Mouse (Mus musculus) heart, embryonic 11.5 days (tissue): ENCODE measurements around the gene Prg3. TPM values are rescaled to one million over a fixed set of nuclear protein-coding genes. Genes with fewer than 3 reads are reported as not detected.

Experiments
- ATAC-seq: fragments of 200-750 bp; cut with Nextera tagmentation; replicated peaks from 2 replicates; pipeline ENCODE4 v1.8.0; 2017; ENCODE audit warnings: moderate library complexity; ENCODE audit not compliant: insufficient number of reproducible peaks, low FRiP score, low TSS enrichment
- H3K27ac ChIP-seq: fragments of 300-500 bp; sonication (generic); 2 replicates; pipeline ENCODE4 v1.5.1; 2014; ENCODE audit warnings: mild to moderate bottlenecking, low read depth, low read length
- H3K27me3 ChIP-seq: fragments of 300-500 bp; sonication (generic); 2 replicates; pipeline ENCODE4 v1.6.1; 2014; ENCODE audit warnings: mild to moderate bottlenecking, low read length, mixed read lengths; ENCODE audit not compliant: control insufficient read depth, insufficient read depth
- H3K36me3 ChIP-seq: fragments of 300-500 bp; sonication (generic); 2 replicates; pipeline ENCODE4 v1.6.1; 2014; ENCODE audit warnings: mild to moderate bottlenecking, low read length, moderate library complexity, mixed read lengths; ENCODE audit not compliant: control insufficient read depth, insufficient read depth
- H3K4me1 ChIP-seq: fragments of 300-500 bp; sonication (generic); 2 replicates; pipeline ENCODE4 v1.6.1; 2014; ENCODE audit warnings: low read length; ENCODE audit not compliant: control insufficient read depth, insufficient read depth
- H3K4me2 ChIP-seq: fragments of 300-500 bp; sonication (generic); 2 replicates; pipeline ENCODE4 v1.6.1; 2014; ENCODE audit warnings: mild to moderate bottlenecking, moderate library complexity
- H3K4me3 ChIP-seq: fragments of 300-500 bp; sonication (generic); 2 replicates; pipeline ENCODE4 v1.5.1; 2014; ENCODE audit warnings: low read depth, low read length
- H3K9ac ChIP-seq: fragments of 300-500 bp; sonication (generic); 2 replicates; pipeline ENCODE4 v1.6.1; 2014; ENCODE audit warnings: mild to moderate bottlenecking, low read depth, low read length, moderate library complexity
- H3K9me3 ChIP-seq: fragments of 300-500 bp; sonication (generic); replicated peaks from 2 replicates; pipeline ENCODE4 v1.6.1; 2016; ENCODE audit warnings: low read length; ENCODE audit not compliant: control insufficient read depth
- WGBS: fragments of 180-500 bp; shearing (Covaris S2); extraction: QIAGEN DNeasy Blood & Tissue Kit; methylation state at CpG from one replicate; pipeline ENCODE4 v1.1.7; 2014; ENCODE audit not compliant: insufficient replicate concordance; 5-methylcytosine and 5-hydroxymethylcytosine counted together
- polyA plus RNA-seq: library from polyadenylated mRNA; unstranded; fragments of >200 nt; fragmentation: Nextera tagmentation; extraction: Ambion mirVana; gene quantifications from 2 replicates; pipeline ENCODE4 v1.2.1, GENCODE M21; 2014

Gene Prg3
- 0.24 and 0.37 TPM in 2 replicates for polyA plus RNA-seq

DNA sequence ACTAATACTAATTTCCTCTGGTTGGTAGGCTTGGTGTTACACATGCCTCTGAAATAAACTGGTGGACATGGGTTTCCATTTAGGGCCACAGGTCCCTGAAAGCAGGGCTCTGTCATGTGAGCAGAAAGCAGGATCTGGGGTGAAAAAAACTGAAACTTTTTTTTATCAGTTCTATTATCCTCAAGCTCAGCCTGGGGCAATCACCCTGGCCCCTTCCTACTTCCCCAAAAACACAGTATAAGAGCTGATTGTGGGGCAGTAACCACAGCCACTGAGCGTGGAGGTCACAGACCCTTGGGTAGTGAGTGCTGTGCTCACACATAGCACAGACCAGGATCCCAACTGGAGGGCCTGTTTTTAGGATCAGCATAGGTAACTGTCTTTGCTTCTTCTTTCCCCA lies at the start of gene Prg3:
Prg3 (plus strand) TSS at position 286 of the 400 bp plus-strand sequence.
- Histone ChIP-seq H3K36me3 (no peaks in the 10 kb centered on the region), H3K4me3 (no peak within 1 kb of the TSS), H3K27ac (no peak within 1 kb of the TSS), H3K9me3 (no peaks in the 10 kb centered on the region), H3K9ac (no peak within 1 kb of the TSS), H3K27me3 (no peaks in the 10 kb centered on the region), H3K4me2 (no peak within 1 kb of the TSS), H3K4me1 (no peaks in the 10 kb centered on the region)
- ATAC-seq = no peak
- whole genome bisulfite sequencing = 63% methylated on average over 1 of the region's 1 CpGs

DNA sequence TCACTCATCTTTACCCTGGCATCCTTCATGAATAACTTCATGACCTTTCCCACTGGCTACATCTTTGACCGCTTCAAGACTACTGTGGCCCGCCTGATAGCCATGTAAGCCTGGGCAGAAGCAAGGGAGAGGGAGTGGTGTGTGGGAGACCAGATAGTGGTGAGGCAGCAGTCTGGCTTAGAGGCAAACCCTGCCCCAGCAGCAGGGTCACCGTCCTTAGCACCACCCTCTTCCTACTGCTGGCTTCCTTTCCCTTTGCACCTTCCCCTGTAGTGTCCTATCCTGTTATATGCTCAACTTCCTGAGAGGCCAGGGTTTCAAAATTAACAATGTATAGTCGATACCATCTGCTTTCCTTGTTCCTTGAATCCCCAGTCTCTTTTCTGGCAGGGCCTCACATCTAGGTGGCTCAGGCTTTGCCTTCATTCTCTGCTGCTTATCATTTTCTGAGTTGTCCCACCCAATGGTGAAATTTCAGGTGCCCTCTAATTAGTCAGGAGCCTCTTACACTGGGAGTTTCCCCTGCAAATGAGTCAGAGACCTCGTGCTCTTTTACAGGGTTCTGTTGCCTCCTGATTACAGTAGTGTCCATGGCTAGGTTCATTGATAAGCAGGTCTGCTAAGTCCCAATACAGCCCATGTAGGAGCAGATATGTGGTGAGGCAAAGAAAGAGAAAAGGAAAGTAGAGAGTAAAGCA lies 49.6 kb upstream of the Prg3 start:
- peak overlapping the region; percentile 78 for H3K9ac ChIP-seq
- ATAC-seq = peak; percentile 85
- H3K4me2 ChIP-seq = peak overlapping the region; percentile 71
- H3K4me1 ChIP-seq = peaks cover 12% of the 10 kb centered on the region
- H3K27ac ChIP-seq = peak overlapping the region; percentile 91
- H3K36me3 ChIP-seq = peaks cover 3% of the 10 kb centered on the region; the same call in 1 of the 2 replicates
- WGBS = 47% methylated on average over 5 of the region's 5 CpGs
- no peaks in the 10 kb centered on the region for H3K9me3 ChIP-seq
- H3K4me3 ChIP-seq = peak overlapping the region; percentile 59
- no peaks in the 10 kb centered on the region for H3K27me3 ChIP-seq

DNA sequence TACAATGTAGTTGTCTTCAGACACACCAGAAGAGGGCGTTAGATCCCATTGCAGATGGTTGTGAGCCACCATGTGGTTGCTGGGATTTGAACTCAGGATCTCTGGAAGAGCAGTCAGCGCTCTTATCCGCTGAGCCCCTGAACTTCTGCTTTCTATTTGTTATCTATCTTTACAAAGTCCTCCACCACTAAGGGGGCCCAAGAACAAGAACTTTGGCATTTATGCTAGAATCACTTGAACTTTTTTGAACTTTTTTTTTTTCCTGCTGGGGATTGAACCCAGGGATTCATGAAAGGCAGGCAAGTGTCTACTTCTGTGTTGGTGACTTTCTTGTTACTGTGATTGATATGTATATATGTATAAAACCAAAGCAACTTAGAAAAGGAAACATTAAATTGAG lies 48.7 kb upstream of the Prg3 start:
- WGBS = 77% methylated on average over 3 of the region's 3 CpGs
- Histone ChIP-seq H3K27ac (peak overlapping the region; percentile 91), H3K27me3 (no peaks in the 10 kb centered on the region)

DNA sequence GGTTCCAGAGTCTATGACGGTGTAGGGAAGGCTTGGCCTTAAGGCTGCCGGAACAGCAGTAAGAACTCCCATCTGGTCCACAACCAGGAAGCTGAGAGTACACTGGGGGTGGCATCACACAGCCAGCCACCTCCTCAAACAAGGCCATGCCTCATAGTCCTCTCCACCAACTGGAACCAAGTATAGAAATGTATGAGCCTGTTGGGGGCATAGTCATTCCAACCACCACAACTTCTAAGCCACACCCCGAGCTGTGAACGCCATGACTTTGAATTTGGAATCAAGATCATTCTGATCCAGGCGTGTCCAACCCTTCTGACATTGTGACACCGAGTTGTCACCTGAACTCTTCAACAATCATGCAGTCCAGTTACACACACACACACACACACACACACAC lies 48.3 kb upstream of the Prg3 start:
- H3K27me3 ChIP-seq = no peaks in the 10 kb centered on the region
- no peak for ATAC-seq
- peak overlapping the region; percentile 25 for H3K4me2 ChIP-seq
- no peak overlapping the region for H3K9ac ChIP-seq
- peaks cover 6% of the 10 kb centered on the region; the same call in 1 of the 2 replicates for H3K36me3 ChIP-seq
- peaks cover 12% of the 10 kb centered on the region for H3K4me1 ChIP-seq
- no peaks in the 10 kb centered on the region for H3K9me3 ChIP-seq
- no peak overlapping the region for H3K4me3 ChIP-seq
- H3K27ac ChIP-seq = no peak overlapping the region; the same call in 1 of the 2 replicates
- WGBS = 87% methylated on average over 6 of the region's 6 CpGs

More for the DNA sequence above, 48.7 kb upstream of the Prg3 start:
- H3K9me3 ChIP-seq = no peaks in the 10 kb centered on the region
- peak overlapping the region; percentile 25 for H3K4me2 ChIP-seq
- peak overlapping the region; percentile 59; the same call in 1 of the 2 replicates for H3K4me3 ChIP-seq
- no peak overlapping the region for H3K9ac ChIP-seq
- H3K4me1 ChIP-seq = peaks cover 12% of the 10 kb centered on the region
- no peak for ATAC-seq
- peaks cover 3% of the 10 kb centered on the region; the same call in 1 of the 2 replicates for H3K36me3 ChIP-seq

DNA sequence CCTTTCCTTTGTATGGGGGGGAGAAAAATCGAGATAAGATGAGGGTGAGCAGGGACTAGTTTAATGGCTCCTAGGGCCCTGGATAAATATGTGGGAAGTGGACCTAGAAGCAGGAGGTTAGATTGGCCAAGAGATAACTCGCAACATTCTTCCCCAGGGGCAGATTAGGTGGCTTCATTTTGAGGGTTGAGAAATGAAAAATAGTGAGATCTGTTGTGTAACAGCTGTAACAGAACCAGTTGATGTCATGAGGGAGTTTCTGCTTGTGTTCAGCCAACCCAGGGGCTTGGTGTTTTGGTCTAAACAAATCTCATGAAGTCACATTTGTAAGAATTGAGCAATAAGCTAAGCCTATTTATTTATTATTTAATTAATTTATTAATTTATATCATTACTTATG lies 46.7 kb upstream of the Prg3 start:
- Histone ChIP-seq H3K27ac (no peak overlapping the region), H3K4me3 (no peak overlapping the region), H3K36me3 (peaks cover 8% of the 10 kb centered on the region; the same call in 1 of the 2 replicates), H3K27me3 (no peaks in the 10 kb centered on the region), H3K9ac (no peak overlapping the region), H3K4me2 (no peak overlapping the region), H3K9me3 (no peaks in the 10 kb centered on the region), H3K4me1 (peaks cover 12% of the 10 kb centered on the region)
- WGBS = 74% methylated on average over 2 of the region's 2 CpGs
- ATAC-seq = no peak

DNA sequence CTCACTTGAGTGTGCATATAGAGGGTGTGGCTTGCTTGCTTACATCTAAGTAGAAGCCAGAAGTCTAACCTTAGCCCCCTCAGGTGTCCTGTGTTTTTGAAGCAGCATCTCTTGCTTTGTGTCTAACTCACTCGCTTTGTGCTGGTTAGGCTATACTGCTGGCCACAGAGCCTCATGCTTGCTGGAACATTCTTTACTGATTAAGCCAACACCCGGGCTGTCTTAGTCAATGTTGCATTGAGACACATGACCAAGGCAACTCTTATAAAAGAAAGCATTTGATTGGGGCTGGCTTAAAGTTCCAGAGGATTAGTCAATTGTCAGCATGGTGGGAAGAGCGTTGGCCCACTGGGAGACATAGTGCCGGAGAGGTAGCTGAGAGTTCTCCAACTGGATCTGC lies 46.2 kb upstream of the Prg3 start:
- Histone ChIP-seq H3K9me3 (no peaks in the 10 kb centered on the region), H3K4me1 (peaks cover 12% of the 10 kb centered on the region), H3K4me3 (no peak overlapping the region), H3K27ac (no peak overlapping the region), H3K27me3 (no peaks in the 10 kb centered on the region), H3K4me2 (no peak overlapping the region), H3K9ac (no peak overlapping the region), H3K36me3 (peaks cover 10% of the 10 kb centered on the region; the same call in 1 of the 2 replicates)
- 91% methylated on average over 4 of the region's 4 CpGs for WGBS
- no peak for ATAC-seq

DNA sequence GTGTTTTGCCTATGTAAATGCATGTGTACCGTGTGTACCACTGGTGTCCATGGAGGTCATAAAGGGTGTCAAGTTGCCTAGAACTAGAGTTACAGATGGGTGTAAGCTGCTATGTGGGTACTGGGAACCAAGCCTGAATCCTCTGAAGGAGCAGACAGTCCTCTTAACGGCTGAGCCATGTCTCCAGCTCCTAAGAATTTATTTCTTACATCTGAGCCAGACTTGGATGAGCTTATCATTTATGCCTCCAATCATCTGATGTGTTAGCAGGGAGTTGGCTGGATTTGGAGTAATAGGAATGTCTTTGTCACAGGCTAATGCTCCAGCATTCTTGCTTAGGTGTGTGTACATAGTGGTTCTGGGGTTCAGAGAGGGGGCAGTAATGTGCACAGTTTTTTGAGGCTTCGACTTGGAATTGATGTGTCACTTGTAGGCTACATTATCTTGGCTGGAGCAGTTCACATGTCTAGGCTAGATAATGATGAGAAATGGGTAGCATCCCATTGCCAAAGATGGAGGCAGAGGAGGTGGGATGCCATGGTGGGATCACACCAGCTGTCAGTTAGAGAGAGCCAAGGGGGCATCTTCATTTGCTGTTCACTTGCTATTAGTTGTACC lies 40.8 kb upstream of the Prg3 start:
- Histone ChIP-seq H3K4me2 (no peak overlapping the region), H3K27me3 (no peaks in the 10 kb centered on the region), H3K9ac (no peak overlapping the region), H3K27ac (no peak overlapping the region), H3K9me3 (no peaks in the 10 kb centered on the region), H3K4me1 (no peaks in the 10 kb centered on the region), H3K4me3 (no peak overlapping the region), H3K36me3 (peaks cover 31% of the 10 kb centered on the region)
- ATAC-seq = no peak
- 85% methylated on average over 3 of the region's 3 CpGs for WGBS

DNA sequence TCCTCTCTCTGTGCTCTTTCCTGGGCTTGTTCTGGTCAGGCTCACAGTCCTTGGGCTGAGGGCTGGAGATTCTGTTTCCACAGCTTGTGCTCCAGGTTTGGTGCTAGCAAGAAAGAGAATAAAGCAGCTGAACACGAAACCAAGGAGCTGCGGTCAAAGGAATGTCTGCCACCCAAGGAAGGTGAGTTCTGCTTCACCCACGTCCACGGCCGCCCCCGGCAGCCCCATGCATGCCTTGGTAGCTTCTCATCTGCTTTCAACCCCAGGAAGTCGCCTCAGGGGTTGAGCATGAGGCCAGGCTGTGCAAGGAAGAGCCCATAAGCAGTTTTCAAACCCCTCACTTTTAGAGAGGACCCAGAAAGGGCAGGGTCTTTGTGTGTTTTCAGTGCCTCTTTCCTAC lies 39.8 kb upstream of the Prg3 start:
- Histone ChIP-seq H3K4me1 (no peaks in the 10 kb centered on the region), H3K27ac (no peak overlapping the region), H3K36me3 (peaks cover 31% of the 10 kb centered on the region), H3K9me3 (no peaks in the 10 kb centered on the region), H3K9ac (no peak overlapping the region), H3K4me2 (no peak overlapping the region), H3K4me3 (no peak overlapping the region), H3K27me3 (no peaks in the 10 kb centered on the region)
- no peak for ATAC-seq
- WGBS = 93% methylated on average over 7 of the region's 7 CpGs
